Mouse (Mus musculus) T-cell, adult 66 days (primary cell): Measurements from ENCODE around the gene Hdc. TPM values are rescaled to one million over a fixed set of nuclear protein-coding genes. Genes with fewer than 3 reads are reported as not detected.

Experiments used
- total RNA-seq, 2 experiments: library from RNA; stranded (reverse); gene quantifications; 3 replicates in 1 of 2; 4 replicates in 1 of 2; pipeline ENCODE4 v1.2.4; 2023

Hdc gene
- total RNA-seq, result 1 to 10 TPM; 1.2 to 1.7 TPM

GRCm38 (mm10) chr2:126619249-126619704 lies at the start of gene Hdc:
Hdc (minus strand) TSS chr2:126619299.

GRCm38 (mm10) chr2:126552357-126553290 lies 66.5 kb downstream of the Hdc start, which contains the start of gene Slc27a2:
Slc27a2 (plus strand) TSS chr2:126552407.

Other genes starting within 250 kb of the Hdc start
- gene Atp8b4, start 118.6 kb downstream of the Hdc start, total RNA-seq, result 10 to 100 TPM; 74.4 TPM
- gene Slc27a2, start 66.9 kb downstream of the Hdc start, total RNA-seq, result not detected
- gene Gabpb1, start 57.0 kb upstream of the Hdc start, total RNA-seq, result 10 to 100 TPM; 37.1 to 40.1 TPM
- 10 to 100 TPM; 42.3 to 43.4 TPM for gene Usp8, start 88.0 kb upstream of the Hdc start, total RNA-seq
- under 1 TPM; 0.59 to 0.61 TPM for gene Usp50, start 164.2 kb upstream of the Hdc start, total RNA-seq